Mouse (Mus musculus) erythroblast, adult 5-6 weeks (primary cell): ENCODE results near the gene Spag7. TPM values are rescaled to one million over a fixed set of nuclear protein-coding genes. Genes with fewer than 3 reads are reported as not detected.

Experiments
- ATAC-seq: replicated peaks from 2 replicates; pipeline ENCODE4 v1.8.0; 2016; ENCODE audit warnings: moderate number of reproducible peaks, mild to moderate bottlenecking, moderate TSS enrichment, inconsistent platforms; ENCODE audit not compliant: poor library complexity, low FRiP score, severe bottlenecking
- total RNA-seq, 2 experiments: library from RNA; stranded (forward) in 1 of 2; stranded (reverse) in 1 of 2; fragments of 150-400 nt in 1 of 2; fragments of 200-764, 138-1000 nt in 1 of 2; gene quantifications; 2 replicates each; pipeline versions ENCODE4 v1.2.3 to v1.2.4; 2015 to 2017; ENCODE audit warnings: low replicate concordance in 2 of 2

Spag7 gene
- total RNA-seq (2015; ENCODE audit: low replicate concordance) (10.6 and 31.3 TPM in 2 replicates), total RNA-seq (2017; ENCODE audit: low replicate concordance) (21.4 and 25.6 TPM in 2 replicates)

DNA sequence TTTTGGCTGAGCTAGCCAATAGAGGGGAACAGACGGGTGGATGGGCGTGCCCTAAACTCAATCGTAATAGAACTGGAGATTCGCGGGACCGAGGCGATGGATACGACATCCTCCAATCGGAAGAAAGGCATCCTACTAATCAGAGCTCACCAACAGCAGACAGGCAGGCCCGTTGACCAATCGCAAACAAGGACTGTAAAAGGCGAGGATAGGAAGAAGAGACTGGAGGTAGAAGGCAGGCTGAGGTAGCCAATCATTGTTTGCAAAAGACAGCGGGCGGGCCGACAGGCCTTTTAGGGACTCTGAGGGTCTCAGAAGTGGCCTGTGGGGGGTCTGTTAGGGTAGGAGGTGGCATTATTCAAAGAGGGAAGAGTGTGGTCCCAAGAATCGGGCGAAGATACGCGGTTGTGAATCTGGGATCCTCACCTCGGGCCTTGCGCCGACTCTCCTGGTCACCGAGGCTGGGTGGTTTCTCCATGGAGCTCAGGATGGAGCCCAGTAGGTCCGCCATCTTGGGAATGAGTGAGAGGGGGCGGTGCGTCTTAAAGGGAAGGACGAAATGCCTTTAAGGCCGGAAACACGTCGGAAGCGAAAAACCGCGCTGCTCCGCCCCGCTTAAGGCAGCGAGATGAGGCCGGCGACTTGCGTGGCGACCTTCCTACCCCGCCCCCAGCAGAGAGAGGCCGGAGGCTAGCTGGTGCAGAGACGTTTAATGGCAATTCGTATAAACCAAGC is at the start of gene Spag7:
TSS of gene Spag7 (minus strand) at position 646 of the 735 bp plus-strand sequence.
- ATAC-seq: peak; percentile 88

DNA sequence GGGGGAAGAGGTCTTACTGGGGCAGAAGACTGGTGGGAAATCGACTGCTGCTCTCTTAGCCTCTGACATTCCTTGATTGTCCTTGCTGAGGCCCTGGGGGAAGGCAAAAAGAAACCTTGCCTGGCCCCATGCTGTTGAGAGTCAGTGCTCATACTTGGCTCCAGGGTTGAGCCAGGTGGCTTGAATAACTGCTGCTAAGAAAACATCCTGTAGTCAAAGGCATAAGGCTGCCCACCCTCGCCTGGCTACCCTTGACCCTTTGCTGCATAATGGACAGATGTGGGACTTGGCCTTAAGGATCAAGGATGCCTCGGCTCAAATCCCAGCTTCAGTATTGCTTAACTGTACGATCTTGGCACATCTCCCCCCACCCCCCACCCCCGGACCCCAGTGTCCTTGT is 49.3 kb upstream of the Spag7 start:
- no peak for ATAC-seq

DNA sequence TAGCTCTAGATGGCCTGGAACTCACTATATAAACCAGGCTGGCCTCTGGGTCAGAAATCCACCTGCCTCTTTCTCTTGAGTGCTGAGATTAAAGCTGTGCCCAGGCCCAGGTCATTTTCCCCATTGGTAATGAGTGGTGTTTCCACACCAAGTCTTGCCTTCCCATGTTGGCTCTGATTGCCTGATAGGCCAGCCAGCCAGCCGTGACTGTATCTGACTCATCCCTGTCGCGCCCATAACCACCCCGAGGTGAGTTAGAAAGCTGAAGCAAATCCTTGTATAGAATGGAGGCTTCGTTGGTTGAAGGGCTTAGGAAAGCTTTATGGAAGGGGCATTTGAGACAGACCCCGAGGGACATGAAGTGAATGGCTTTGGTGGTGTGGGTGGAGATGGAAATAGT is 46.6 kb upstream of the Spag7 start:
- ATAC-seq: no peak

DNA sequence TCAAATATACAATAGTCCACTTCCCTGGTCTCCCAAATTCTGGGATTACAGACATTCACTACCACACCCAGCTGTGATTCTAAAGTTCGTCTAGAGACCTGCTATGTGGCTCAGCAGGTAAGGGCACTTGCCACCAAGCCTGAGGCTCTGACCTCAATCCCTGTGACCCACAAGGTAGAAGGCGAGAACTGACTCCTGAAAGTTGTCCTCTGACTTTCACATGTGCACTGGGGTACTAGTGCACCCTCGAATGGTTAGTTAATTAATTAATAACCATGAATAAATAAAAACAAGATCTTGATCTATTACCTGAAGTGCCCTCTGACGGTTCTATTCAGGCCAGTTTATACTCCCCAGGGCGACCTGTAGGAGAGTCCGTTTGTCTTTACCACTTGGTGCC is 44.0 kb upstream of the Spag7 start:
- ATAC-seq: no peak

DNA sequence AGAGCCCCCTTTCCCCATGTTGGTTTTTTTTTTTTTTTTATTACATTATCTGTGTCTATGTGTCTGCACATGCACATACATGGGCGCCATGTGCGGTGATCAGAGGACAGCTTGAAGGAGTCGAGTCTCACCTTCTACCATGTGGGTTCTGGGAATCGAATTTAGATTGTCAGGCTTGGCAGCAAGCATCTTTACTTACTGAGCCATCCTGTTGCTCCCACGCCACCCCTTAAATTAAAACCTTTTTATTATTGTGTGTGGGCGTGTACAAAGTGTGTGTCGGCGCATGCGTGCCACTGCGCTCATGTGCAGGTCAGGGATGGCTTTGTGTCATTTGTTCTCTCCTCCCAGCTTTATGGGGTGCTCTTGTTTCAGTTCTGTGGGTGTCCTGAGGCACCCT is 41.8 kb upstream of the Spag7 start:
- ATAC-seq: no peak

DNA sequence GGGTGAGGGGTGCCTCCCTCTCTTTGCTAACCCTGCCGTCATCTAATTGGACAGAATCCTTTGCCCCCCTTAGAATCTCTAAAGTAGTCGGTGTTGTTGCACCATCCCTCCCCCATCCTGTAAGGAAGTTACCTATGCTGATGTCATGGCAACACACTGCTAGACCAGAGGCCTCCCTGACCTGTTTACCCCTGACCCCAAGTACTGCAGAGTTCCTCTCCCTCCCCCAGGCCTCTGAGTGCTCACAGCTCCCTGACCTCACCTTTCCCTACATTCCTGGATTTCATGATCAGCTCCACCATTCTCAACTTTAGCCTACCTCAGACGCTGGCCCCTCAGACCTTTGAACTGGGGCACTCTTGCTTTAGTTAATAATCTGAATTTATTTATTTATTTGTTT is 36.9 kb upstream of the Spag7 start:
- ATAC-seq: no peak

DNA sequence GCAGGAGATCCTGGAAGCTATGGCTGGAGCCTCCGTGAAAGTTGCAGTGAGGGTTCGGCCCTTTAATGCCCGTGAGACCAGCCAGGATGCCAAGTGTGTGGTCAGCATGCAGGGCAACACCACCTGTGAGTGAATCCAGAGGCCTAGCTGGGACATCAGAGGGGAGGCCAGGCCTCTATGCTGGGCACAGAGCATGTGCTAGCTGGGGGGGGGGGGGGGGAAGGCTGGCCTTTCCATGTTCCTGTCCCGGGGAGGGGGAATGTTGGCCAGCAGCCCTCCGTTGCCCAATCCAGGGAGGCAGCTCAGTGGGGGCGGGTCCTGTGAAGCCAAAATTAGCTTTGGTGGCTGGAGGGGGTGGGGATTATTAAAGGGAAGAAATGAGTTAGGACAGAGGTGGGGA is 33.6 kb upstream of the Spag7 start:
- ATAC-seq: no peak

DNA sequence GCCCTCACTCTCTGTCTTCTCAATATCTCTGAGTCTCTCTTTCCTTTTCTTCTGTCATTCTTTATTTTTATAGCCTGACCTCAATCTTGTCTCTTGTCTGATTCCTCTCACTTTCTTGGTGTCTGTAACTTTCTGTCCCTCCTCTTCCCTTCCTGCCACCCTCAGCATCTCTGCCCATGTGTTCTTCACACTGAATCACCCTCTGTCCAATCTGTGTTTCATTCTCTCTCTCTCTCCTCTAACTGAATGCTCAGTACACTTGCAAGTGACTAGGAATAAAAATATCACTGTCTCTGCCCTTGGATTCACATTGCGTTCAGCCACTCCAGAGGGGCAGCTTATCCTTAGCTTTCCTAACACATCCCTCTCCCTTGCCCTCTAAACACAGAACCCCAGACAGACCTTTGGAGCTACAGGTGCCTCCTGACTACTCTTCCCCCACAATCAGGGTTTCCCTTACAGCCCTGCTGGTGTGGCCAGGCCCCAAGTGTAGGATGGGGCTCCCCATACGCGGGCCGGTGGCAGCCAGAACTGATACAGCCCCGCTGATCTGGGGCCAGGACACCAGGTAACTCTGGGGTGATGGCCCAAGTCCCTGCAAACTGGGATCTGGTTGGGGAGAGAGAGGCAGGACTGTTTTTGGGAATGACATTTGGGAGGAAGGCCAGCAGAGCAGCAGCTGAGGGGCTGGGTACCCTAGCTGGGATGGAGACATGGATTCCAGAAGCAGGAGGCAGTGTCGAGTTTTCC is 32.9 kb upstream of the Spag7 start:
- no peak for ATAC-seq

DNA sequence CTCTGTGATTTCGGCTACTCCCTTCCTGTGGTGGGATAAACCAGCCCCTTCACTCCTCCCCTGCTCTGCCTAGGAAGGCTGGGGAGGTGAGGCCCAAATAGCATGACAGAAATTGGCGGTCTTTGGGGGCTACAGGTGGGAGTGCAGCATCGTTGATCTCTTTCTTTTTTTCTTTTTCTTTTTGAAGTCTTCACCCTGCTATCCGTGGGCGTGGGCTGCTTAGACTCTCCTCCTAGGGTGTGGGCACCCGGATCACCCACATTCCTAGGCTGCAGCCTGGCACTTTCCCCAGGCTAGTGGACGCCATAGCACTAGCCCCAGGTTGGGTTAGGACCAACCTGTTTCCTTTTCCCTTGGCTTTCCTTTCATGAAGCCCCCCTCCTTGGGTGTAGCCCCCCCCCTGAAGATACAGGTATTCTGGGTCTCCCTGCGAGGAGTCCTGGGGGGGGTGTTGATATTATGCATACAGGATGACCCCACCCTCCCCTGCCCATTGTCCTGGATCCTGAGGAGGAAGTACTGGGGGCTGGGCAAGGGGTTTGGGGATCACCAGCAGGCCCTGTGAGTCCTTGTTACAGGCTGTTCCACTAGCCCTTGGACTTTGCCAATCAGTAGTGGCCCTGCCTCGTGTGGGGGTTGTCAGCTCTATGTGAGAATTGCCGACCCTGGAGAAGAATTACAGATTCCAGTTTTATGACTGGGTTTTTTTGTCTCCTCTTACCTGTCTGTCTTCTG is 32.2 kb upstream of the Spag7 start:
- ATAC-seq: no peak

DNA sequence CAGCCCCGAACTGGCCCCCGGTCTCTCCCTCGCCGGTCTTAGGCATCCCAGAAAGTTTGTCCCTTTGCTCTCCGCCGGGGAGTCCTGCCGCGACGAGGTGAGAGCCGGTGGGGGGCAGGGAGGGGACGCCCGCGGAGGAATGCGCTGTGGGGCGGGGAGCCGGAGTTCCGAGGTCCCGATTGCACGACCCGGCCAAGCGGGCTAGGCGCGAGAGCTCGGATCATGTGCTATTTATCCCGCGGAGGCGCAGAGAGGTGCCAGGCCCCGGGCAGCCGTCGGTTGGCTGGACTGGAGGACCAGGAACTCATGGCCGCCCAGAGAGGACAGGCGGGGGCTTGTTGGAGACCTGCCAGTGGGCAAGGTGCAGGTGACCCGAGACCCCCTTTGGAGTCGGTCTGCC is 31.4 kb upstream of the Spag7 start:
- peak; percentile 24 for ATAC-seq

DNA sequence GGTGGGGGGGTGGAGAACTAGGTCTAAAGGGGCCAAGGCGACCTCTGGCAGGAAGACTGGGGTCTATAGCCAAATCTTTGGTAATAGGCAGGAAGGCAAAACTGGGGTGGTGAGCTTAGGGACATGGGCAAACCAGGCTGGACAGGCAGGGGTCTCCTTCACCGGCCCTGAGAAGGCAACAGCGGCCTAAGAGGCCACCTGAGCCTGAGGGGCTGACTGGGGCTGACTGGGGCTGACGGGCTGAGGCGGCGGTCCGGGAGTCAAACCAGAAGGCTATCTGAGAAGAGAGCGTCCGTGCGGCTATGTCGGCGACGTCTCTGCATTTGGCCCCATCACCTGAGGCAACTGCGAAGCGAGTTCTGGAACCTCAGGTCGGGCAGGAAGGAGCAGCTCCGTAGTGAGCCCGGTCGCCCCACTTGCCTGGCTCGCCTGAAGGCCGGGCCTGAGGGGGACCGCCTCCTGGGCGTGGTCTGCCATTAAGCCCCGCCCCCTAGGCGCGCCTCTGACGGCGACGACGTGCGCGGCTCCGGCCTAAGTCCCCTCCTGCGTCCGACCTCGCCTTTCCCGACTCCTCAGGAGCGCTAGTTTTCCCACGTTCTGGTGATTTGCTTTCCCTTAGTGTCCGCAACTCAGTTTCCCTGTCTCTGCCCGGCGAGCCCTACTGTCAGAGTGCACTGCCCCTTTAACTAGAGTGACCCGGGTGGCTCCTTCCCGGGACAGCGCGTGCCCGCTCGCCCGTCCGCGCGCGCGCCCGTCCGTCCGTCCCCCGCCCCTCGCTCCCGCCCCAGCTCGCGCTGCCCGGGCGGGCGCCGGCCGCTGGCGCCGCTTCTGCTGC is 30.7 kb upstream of the Spag7 start, which contains the start of the genes Inca1 and Kif1c:
TSS of gene Inca1 (minus strand) at position 434 of the 835 bp plus-strand sequence.
TSS of gene Kif1c (plus strand) at position 827 of the 835 bp plus-strand sequence.
- ATAC-seq: peak; percentile 96

DNA sequence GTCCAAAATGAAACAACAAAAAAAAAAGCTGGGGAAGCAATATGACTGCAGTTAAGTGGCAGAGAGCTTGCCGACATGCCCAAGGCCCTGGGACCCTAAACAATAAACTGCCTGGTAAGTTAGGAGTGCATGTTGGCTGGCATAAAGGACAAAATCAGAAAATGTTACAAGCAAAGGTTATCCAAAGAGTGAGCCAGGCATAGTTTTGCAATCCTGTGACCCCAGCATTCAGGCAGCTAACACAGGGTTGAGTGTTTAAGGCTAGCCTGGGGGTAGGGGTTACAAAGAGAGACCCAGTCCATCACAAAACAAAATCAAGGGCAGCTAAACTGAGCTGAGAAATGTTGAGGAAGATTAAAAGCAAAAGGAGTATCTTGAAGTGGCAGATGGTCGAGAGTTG is 29.8 kb upstream of the Spag7 start:
- ATAC-seq: no peak

DNA sequence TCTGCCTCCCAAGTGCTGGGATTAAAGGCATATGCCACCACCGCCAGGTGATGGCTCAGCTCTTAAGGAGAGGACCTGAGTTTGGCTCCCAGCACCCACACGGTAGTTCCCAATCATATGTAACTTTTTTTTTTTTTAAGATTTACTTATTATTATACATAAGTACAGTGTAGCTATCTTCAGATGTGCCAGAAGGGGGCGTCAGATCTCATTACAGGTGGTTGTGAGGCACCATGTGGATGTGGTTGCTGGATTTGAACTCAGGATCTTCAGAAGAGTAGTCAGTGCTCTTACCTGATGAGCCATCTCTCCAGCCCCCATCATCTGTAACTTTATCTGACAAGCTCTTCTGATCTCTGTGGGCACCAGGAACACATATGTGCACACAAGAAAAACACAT is 28.2 kb upstream of the Spag7 start:
- ATAC-seq: no peak

DNA sequence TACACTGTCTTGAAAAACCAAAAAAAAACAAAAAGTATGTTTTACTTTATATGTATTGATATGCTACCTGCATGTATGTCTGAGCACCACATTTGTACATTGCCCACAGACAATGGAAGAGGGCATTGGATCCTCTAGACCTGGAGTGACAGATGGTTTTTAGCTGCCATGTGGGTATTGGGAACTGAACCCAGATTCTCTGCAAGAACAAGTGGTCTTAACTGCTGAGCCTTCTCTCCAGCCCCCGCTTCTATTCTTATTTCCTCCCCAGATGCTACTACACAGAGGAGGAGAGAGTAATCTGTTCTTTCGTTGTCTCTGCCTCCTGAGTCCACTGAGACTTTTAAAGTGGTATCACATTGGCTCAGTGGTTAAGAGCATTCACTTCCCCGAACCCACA is 24.3 kb upstream of the Spag7 start:
- ATAC-seq: no peak

DNA sequence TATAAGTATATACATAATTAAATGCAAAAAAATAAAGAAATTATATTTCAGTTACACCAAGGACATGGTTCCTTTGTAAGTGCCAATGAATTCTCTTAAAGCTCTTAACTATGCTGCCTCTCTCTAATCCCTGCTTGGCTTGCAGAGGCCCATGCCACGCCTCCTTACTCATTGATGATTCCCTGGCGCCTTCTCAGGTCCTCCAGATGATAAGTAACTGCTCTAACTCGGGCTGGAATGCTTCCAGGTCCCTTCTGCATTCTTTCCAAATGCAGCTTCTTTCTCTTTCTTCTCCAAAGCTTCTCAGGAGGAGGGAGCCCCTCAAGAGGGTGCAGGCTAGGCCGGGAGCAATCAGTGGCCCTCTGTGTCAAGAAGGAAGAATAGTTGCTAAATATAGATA is 20.4 kb upstream of the Spag7 start:
- no peak for ATAC-seq

DNA sequence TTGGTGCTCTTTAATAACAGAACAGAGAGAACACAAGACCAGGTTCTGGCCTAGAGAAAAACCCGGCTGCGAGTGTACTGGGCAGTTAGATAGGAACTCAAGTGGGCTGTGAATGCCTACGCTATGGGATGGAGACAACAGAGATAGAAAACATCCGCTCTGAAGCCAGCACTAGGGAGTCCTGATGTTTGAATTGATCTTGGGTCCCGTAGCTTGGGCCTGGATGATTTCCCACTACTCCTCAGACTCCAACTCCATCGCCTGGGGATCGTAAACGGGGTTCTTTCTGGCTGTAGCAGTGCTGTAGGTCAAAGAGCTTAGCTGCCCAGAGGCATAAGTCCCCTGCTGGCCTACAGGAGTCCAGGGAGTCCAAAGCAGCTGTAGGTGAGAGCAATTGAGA is 19.2 kb upstream of the Spag7 start:
- ATAC-seq: no peak

DNA sequence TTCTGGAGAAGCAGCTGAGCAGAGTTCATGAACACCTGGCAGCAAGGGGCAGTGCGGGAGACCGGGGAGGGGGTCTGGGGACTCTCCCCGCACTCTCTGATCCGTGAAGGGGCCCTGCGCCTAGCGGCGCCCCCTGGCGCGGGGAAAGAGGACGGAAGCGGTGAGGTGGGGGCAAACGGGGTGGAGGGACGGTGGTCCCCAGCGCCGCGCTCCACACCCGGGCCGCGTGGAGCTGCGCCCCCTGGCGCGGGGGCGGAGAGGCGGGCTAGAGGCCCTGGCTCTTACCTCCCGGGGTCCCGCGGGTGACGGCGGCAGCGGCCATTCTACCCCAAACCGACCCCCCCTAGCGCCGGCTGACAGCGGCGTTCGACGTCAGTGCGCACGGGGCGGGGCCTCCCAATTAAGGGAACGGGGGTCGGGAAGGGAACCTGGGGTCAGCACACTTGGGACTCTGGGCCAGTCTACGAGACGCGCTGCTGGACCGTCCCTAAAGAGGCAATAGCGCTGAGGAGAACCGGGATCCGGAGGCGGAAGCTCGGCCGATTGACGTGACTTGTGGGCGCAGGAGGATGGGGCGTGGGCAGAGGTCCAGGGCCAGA is 18.5 kb upstream of the Spag7 start, which contains the start of gene Camta2:
TSS of gene Camta2 (minus strand) at position 505 of the 599 bp plus-strand sequence.
- peak; percentile 41 for ATAC-seq

DNA sequence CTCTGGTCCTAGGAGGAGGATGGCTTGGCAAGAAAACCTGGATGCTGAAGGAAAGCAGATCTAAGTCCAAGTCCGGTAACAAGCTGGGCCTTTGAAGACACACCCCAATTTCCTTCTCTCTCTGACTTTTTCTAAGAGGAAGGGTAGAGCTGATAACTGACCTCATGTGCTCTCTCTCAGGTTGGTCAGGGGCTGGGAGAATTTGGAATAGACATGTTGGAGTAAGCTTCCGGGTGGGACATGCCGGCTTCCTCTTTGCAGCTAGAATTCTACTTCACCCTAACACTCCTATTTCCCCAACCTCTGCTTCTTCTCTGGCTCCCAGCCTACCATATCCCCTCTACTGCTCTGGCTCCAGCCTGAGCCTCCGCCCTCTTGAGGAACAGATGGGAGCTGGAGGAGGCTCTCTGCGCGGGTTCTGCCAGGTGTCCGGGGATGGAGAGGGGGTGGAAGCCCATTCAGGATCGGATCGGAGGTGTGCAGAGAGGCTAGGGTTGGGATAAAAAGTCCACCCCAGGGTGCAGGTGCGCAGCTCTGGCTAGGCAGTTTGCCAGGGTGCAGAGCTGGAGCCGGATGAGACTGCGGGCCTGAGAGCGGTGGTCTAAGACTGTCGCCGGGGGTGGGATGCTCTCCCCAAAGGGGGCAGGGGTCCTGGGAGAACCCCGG is 17.8 kb upstream of the Spag7 start:
- ATAC-seq: peak; percentile 40; the same call in 1 of the 2 replicates

DNA sequence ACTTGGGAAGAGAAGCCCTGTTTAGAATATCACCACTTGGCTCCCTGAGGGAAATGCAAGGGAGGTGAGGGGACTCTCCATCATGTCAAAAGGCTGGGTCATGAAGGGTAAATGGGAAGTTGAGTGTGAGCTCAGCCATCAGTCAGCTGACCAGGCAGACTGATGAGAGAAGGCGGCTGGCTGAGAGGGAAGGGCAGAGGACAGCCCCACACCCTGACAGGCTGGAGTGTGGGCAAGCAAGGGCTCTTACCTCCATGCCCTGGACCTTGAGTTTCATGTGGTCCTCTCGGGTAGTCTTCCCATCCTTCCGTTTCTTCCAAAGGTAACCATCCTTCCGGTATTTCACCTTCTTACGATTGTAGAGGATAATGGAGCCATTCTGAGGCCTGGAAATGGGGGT is 14.4 kb upstream of the Spag7 start:
- no peak for ATAC-seq
